8 mouse cellular contexts compared by ENCODE assay signal in genomic region chr9:50437830-50438722, GRCm38 (mm10). TPM values are rescaled to one million over a fixed set of nuclear protein-coding genes. Genes with fewer than 3 reads are reported as not detected.
DNase-seq lines count a peak whose midpoint lies in the region; ATAC-seq lines count a peak whose summit lies in the region.

No protein-coding gene starts in this region.

- no peaks in the 10 kb centered on the region for H3K27me3 ChIP-seq in hindbrain, embryonic 15.5 days

- 17% methylated on average over 17 of the region's 17 CpGs for WGBS in hindbrain, embryonic 15.5 days

- H3K27ac ChIP-seq in hindbrain, embryonic 15.5 days (replicated peaks), result no peak overlapping the region

- peaks cover 15% of the 10 kb centered on the region for H3K4me1 ChIP-seq in hindbrain, embryonic 15.5 days (replicated peaks)

- peak; percentile 90 for ATAC-seq in hindbrain, embryonic 15.5 days (ENCODE audit: low FRiP score, low read depth)

- H3K4me2 ChIP-seq in hindbrain, embryonic 15.5 days, result peak overlapping the region; percentile 86

- H3K4me3 ChIP-seq in hindbrain, embryonic 15.5 days, result peak overlapping the region; percentile 39

- peak overlapping the region; percentile 48 for H3K9ac ChIP-seq in hindbrain, embryonic 15.5 days

- no peaks in the 10 kb centered on the region for H3K9me3 ChIP-seq in hindbrain, embryonic 15.5 days

- peak; percentile 64 for DNase-seq in Muller cell, postnatal 12 days (ENCODE audit: inconsistent ontology term)
- DNase-seq in cerebellum, adult 9-11 months, result peak; percentile 29
- peak; percentile 80 for DNase-seq in frontal cortex, postnatal 36 days (ENCODE audit: low spot score in 2 of 2)
- peak; percentile 66 for DNase-seq in left cerebral cortex, adult 11 months (ENCODE audit: low spot score)
- DNase-seq in lung, postnatal 36 days, result peak; percentile 79
- DNase-seq in retina, postnatal 1 day, result peak; percentile 89
- peak; percentile 56 for DNase-seq in urinary bladder, postnatal 10 days (ENCODE audit: low spot score)

- no peaks in the 10 kb centered on the region for H3K36me3 ChIP-seq in hindbrain, embryonic 15.5 days

RNA-seq across cellular contexts. Expression of gene Plet1, which starts 56.2 kb away (rescaled TPM):
- polyA plus RNA-seq in hindbrain, embryonic 15.5 days (2015; fragmentation: Nextera tagmentation; extraction: Ambion mirVana), result 0.51 and 0.52 TPM in 2 replicates

Comparison
In these comparisons a context has a peak if more than half of its experiments do, and no peak if none do; other contexts are left out.
1. DNase-seq: peak in every context shown above with its lines; median percentile 89 in retina, postnatal 1 day; 80 in frontal cortex, postnatal 36 days; 79 in lung, postnatal 36 days; 66 in left cerebral cortex, adult 11 months; 64 in Muller cell, postnatal 12 days; 56 in urinary bladder, postnatal 10 days; 29 in cerebellum, adult 9-11 months.